Mouse (Mus musculus) liver, postnatal 0 days (tissue): ENCODE results near the gene Hist1h1e. TPM values are rescaled to one million over a fixed set of nuclear protein-coding genes. Genes with fewer than 3 reads are reported as not detected.
A peak's percentile ranks its signal among the peaks of the same experiment; 100 is the strongest.
"Not testable (repeated sequence)": the region's sequence is repeated elsewhere in the genome, so short reads cannot be mapped to it uniquely, and the experiment has no call there.

Experiments
- ATAC-seq: fragments of 200-750 bp; cut with Nextera tagmentation; 2 replicates; pipeline ENCODE4 v1.8.0; 2017; ENCODE audit warnings: mild to moderate bottlenecking, moderate library complexity
- DNase-seq: peaks from one replicate; pipeline ENCODE4 v3.0.0-alpha.2; 2016
- H3K27ac ChIP-seq: fragments of 300-500 bp; sonication (generic); 2 replicates; pipeline ENCODE4 v1.5.1; 2014; ENCODE audit warnings: antibody characterized with exemption, moderate library complexity, mild to moderate bottlenecking, low read depth
- H3K27me3 ChIP-seq: fragments of 300-500 bp; sonication (generic); 2 replicates; pipeline ENCODE4 v1.6.1; 2014; ENCODE audit warnings: low read length, control low read depth, mixed read lengths; ENCODE audit not compliant: insufficient read depth
- H3K36me3 ChIP-seq: fragments of 300-500 bp; sonication (generic); replicated peaks from 2 replicates; pipeline ENCODE4 v1.6.1; 2014; ENCODE audit warnings: mild to moderate bottlenecking, control low read depth, low read length, moderate library complexity, mixed read lengths; ENCODE audit not compliant: insufficient read depth
- H3K4me1 ChIP-seq: fragments of 300-500 bp; sonication (generic); 2 replicates; pipeline ENCODE4 v1.6.1; 2014; ENCODE audit warnings: antibody characterized with exemption, mild to moderate bottlenecking, control low read depth; ENCODE audit not compliant: insufficient read depth
- H3K4me2 ChIP-seq: fragments of 300-500 bp; sonication (generic); 2 replicates; pipeline ENCODE4 v1.6.1; 2014; ENCODE audit warnings: low read depth, mild to moderate bottlenecking, low read length, moderate library complexity, mixed read lengths
- H3K4me3 ChIP-seq: fragments of 300-500 bp; sonication (generic); 2 replicates; pipeline ENCODE4 v1.5.1; 2014; ENCODE audit warnings: low read depth, low read length
- H3K9ac ChIP-seq: fragments of 300-500 bp; sonication (generic); replicated peaks from 2 replicates; pipeline ENCODE4 v1.6.1; 2014; ENCODE audit warnings: mild to moderate bottlenecking, moderate library complexity
- H3K9me3 ChIP-seq: fragments of 300-500 bp; sonication (generic); 2 replicates; pipeline ENCODE4 v1.6.1; 2016; ENCODE audit warnings: mild to moderate bottlenecking, control low read depth, low read length, mixed read lengths
- CTCF ChIP-seq: sonication (generic); IDR thresholded peaks from 2 replicates; pipeline ENCODE4 v1.5.1; 2016; ENCODE audit warnings: antibody characterized with exemption, low read depth
- EP300 ChIP-seq: IDR thresholded peaks from 2 replicates; pipeline ENCODE4 v1.6.1; 2016; ENCODE audit warnings: antibody characterized with exemption, low read depth, mild to moderate bottlenecking
- WGBS: fragments of 180-500 bp; shearing (Covaris S2); extraction: QIAGEN DNeasy Blood & Tissue Kit; methylation state at CpG from one replicate; pipeline ENCODE4 v1.1.7; 2014; ENCODE audit not compliant: insufficient replicate concordance; 5-methylcytosine and 5-hydroxymethylcytosine counted together
- polyA plus RNA-seq: library from polyadenylated mRNA; unstranded; fragments of >200 nt; fragmentation: Nextera tagmentation; extraction: Ambion mirVana; gene quantifications from 2 replicates; pipeline ENCODE4 v1.2.1, GENCODE M21; 2015

Hist1h1e gene
- polyA plus RNA-seq, 1 experiment from 2014 or later, result 16.0 TPM

DNA sequence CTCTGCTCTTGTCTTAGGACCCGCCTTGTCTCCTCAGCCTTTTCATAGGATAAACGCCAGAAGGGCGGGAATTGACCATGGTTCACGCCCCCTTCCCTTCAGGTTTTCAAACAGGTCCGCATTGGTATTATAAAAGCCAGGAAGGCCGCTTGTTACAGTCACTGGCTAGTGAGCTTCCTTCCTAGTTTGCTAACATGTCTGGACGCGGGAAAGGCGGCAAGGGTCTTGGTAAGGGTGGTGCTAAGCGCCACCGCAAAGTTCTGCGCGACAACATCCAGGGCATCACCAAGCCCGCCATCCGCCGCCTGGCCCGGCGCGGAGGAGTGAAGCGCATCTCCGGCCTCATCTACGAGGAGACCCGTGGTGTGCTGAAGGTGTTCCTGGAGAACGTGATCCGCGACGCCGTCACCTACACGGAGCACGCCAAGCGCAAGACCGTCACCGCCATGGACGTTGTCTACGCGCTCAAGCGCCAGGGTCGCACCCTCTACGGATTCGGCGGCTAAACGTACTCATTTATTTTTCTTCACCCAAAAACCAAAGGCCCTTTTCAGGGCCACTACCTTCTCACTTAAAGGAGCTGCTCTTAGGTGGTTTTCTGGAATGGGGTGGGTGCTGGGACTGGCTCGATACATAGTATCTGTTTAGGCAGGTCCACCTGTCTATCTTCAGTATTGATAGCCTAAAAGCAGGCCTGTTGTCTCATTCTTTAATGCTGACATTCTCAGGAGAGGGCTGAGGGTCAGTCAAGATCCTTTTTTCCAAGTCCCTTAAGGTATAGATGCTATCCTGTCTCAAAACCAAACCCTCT is 40.7 kb downstream of the Hist1h1e start, which contains the start of gene Hist1h4d:
Gene Hist1h4d, plus strand, starts transcription at position 191 of the 811 bp plus-strand sequence.
- Histone ChIP-seq H3K4me1 (peaks cover 30% of the 10 kb centered on the region), H3K4me3 (peak within 1 kb of the TSS; percentile 59), H3K9me3 (no peaks in the 10 kb centered on the region), H3K9ac (peak within 1 kb of the TSS; percentile 83), H3K27ac (peak within 1 kb of the TSS; percentile 99), H3K4me2 (peak within 1 kb of the TSS; percentile 86), H3K36me3 (no peaks in the 10 kb centered on the region), H3K27me3 (no peaks in the 10 kb centered on the region)
- ATAC-seq (peak; percentile 76), DNase-seq (peak; percentile 94)
- TF ChIP-seq EP300 (peak; percentile 94), CTCF (no peak)
- 2% methylated on average over 43 of the region's 43 CpGs for WGBS

DNA sequence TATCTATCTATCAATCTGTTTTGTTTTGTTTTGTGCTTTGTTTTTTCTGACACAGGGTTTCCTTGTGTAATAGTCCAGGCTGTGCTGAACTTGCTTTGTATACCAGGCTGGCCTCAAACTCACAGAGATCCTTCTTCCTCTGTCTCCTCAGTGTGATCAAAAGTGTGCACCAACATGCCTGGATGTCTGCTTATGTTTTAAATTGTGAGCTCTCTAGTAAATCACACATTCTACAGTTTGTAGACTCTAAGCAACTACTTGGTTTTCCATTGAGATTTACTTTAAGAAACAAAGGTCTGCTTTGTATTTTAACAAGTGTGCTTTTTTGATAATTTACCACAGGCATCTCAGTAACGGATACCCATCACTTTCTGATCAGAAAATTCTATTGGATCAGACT is 44.5 kb downstream of the Hist1h1e start:
- no peaks in the 10 kb centered on the region for H3K9me3 ChIP-seq
- no peaks in the 10 kb centered on the region for H3K27me3 ChIP-seq
- H3K4me3 ChIP-seq, result no peak overlapping the region
- H3K9ac ChIP-seq, result no peak overlapping the region
- 89% methylated on average over 1 of the region's 1 CpGs for WGBS
- TF ChIP-seq CTCF (no peak), EP300 (no peak)
- no peak overlapping the region for H3K4me2 ChIP-seq
- no peak for DNase-seq
- no peaks in the 10 kb centered on the region for H3K36me3 ChIP-seq
- peaks cover 19% of the 10 kb centered on the region for H3K4me1 ChIP-seq
- no peak overlapping the region for H3K27ac ChIP-seq
- ATAC-seq, result no peak

- H3K4me2 ChIP-seq, result peak overlapping the region; percentile 71
- H3K27ac ChIP-seq, result peak overlapping the region; percentile 88
- ATAC-seq (no peak), DNase-seq (no peak)
- peak overlapping the region; percentile 53 for H3K4me3 ChIP-seq
- H3K9ac ChIP-seq, result peak overlapping the region; percentile 82
- H3K27me3 ChIP-seq, result no peaks in the 10 kb centered on the region
- H3K36me3 ChIP-seq, result no peaks in the 10 kb centered on the region
- H3K9me3 ChIP-seq, result no peaks in the 10 kb centered on the region
- H3K4me1 ChIP-seq, result peaks cover 14% of the 10 kb centered on the region
- 37% methylated on average over 6 of the region's 6 CpGs for WGBS
- TF ChIP-seq EP300 (no peak), CTCF (no peak)
Measured at GRCm38 (mm10) chr13:23576906-23577639, 45.3 kb downstream of the Hist1h1e start.

DNA sequence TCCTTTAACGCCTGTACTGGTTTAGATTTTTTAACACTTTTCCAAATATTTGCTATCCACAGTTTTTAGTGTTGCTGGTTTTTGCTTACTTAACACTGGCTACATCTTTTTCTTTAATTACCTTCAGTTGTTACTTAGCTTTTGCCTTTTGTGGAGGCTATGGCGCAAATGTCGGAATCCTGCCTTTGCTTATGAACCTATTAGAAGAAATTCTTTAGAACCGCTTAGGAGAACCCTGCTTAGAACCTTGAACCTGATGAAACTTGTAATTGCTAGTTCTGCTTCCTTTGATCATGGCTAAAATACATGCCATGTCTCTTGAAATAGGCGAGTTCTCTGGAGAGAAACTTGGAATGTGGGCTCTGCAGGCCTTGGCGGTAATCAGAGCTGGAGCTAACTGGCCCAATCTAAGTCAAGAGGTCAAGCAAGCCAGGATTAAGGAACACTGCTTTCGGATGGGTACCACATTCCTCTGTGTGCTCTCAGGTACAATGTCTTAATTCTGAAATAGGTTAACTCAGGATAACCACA is 45.9 kb downstream of the Hist1h1e start:
- ATAC-seq (no peak), DNase-seq (no peak)
- Histone ChIP-seq H3K4me1 (peaks cover 14% of the 10 kb centered on the region), H3K4me3 (peak overlapping the region; percentile 53), H3K4me2 (peak overlapping the region; percentile 71), H3K9ac (peak overlapping the region; percentile 82), H3K36me3 (no peaks in the 10 kb centered on the region), H3K9me3 (no peaks in the 10 kb centered on the region), H3K27ac (peak overlapping the region; percentile 88), H3K27me3 (no peaks in the 10 kb centered on the region)
- TF ChIP-seq EP300 (no peak), CTCF (no peak)
- WGBS, result 18% methylated on average over 7 of the region's 7 CpGs

- H3K9me3 ChIP-seq, H3K27me3 ChIP-seq, ATAC-seq, H3K36me3 ChIP-seq: not testable (repeated sequence)
- H3K4me3 ChIP-seq, result peak overlapping the region; percentile 53
- peak; percentile 41 for DNase-seq
- peaks cover 14% of the 10 kb centered on the region for H3K4me1 ChIP-seq
- H3K9ac ChIP-seq, result peak overlapping the region; percentile 82
- H3K27ac ChIP-seq, result peak overlapping the region; percentile 88
- 0% methylated on average over 9 of the region's 40 CpGs for WGBS
- peak overlapping the region; percentile 71 for H3K4me2 ChIP-seq
Measured at GRCm38 (mm10) chr13:23575864-23576313, 46.5 kb downstream of the Hist1h1e start.

- Histone ChIP-seq H3K9ac (peak within 1 kb of the TSS; percentile 82), H3K4me1 (peaks cover 10% of the 10 kb centered on the region), H3K4me2 (peak within 1 kb of the TSS; percentile 71), H3K36me3 (no peaks in the 10 kb centered on the region), H3K4me3 (peak within 1 kb of the TSS; percentile 53), H3K27me3 (no peaks in the 10 kb centered on the region), H3K9me3 (no peaks in the 10 kb centered on the region), H3K27ac (peak within 1 kb of the TSS; percentile 88)
- TF ChIP-seq EP300 (peak; percentile 7; the same call in 1 of the 2 replicates), CTCF (no peak)
- WGBS, result 4% methylated on average over 18 of the region's 18 CpGs
- peak; percentile 20 for ATAC-seq
- DNase-seq, result peak; percentile 66
Measured at GRCm38 (mm10) chr13:23575271-23575851, 47.0 kb downstream of the Hist1h1e start, which contains the start of gene Hist1h3d. Hist1h3d (plus strand) TSS chr13:23575763.

GRCm38 (mm10) chr13:23574546-23575170 is 47.7 kb downstream of the Hist1h1e start:
- peak overlapping the region; percentile 67 for H3K4me2 ChIP-seq
- DNase-seq, H3K27me3 ChIP-seq, H3K36me3 ChIP-seq, ATAC-seq, H3K9me3 ChIP-seq: not testable (repeated sequence)
- H3K9ac ChIP-seq, result peak overlapping the region; percentile 57
- H3K4me3 ChIP-seq, result peak overlapping the region; percentile 53
- WGBS, result 2% methylated on average over 5 of the region's 39 CpGs
- peaks cover 10% of the 10 kb centered on the region for H3K4me1 ChIP-seq
- peak overlapping the region; percentile 88 for H3K27ac ChIP-seq
